Mouse (Mus musculus) mesoderm, embryonic 11.5 days (tissue): ENCODE measurements at regions not wholly inside any gene's neighbourhood (a gene's known extent, or its start where the extent isn't known, plus 50 kb on each side); places are given as distances from the start of the nearest gene placed in this dataset.

Experiments used
- DNase-seq: peaks from one replicate; pipeline ENCODE4 v3.0.0-alpha.2; 2012; ENCODE audit warnings: low read depth, low spot score

GRCm38 (mm10) chr17:51405059-51405458 lies 225.9 kb upstream of the Tbc1d5 start:
- DNase-seq = no peak

DNA sequence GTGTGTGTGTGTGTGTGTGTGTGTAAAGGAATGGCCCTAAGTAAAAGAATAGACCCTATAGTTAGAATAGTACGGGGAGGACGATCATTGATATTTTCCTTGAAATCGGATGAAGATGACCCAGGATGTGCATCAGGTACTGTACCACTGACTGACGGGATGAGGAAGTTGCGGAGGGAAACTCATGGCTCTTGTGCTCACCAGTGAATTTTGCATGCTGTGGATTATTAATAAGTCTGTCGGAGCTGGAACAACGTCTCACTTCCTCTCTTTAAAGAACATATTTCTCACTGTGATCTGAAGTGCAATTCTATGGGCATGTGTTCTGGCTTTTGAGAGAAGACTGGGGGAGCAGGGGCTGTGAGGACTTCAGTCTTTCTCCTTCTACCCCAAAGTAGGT lies 218.8 kb upstream of the Tbc1d5 start:
- no peak for DNase-seq

DNA sequence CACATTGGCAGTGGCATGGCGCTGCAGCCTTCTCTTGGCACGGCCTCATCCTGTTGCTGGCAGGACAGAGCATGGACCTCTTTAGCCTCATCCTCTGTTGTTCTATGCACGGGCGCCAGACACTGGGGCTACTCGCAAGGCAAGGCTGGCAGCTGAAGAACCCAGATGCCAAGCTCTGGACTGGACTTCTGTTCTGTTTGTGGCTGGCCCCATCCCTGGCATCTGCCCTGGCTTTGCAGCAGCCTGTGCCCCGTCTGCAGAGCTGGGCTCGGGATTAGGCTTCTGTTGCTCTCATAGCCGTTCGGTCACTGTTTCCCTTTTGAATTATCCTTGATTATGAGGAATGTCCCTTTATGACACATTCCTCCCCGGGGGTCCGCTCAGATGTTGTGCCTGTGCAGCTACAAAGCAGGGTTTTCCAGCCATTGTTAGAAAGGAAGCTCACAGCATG lies 214.6 kb upstream of the Tbc1d5 start:
- DNase-seq = peak; percentile 22

DNA sequence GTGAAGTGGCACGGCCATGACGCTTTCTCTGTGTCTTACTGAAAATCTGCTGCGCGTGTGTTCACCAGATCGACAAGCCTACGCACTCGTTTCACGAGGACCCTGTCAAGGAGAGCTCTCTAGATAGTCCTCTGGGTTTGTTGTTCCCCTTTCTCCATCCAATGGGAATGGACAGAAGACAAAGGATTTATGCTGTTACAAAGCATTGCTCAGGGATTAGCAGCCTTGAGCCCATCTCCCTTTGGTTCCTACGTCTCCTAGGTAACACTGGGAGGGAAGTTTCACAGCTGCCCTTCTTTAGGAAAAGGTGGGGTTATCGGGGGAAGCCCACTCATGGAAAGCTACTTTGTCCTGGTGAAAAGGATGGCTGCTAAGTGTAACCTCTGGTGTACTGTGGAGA lies 212.7 kb upstream of the Tbc1d5 start:
- DNase-seq = no peak

- no peak for DNase-seq
Observed at GRCm38 (mm10) chr17:51382552-51382951, 203.4 kb upstream of the Tbc1d5 start.

DNA sequence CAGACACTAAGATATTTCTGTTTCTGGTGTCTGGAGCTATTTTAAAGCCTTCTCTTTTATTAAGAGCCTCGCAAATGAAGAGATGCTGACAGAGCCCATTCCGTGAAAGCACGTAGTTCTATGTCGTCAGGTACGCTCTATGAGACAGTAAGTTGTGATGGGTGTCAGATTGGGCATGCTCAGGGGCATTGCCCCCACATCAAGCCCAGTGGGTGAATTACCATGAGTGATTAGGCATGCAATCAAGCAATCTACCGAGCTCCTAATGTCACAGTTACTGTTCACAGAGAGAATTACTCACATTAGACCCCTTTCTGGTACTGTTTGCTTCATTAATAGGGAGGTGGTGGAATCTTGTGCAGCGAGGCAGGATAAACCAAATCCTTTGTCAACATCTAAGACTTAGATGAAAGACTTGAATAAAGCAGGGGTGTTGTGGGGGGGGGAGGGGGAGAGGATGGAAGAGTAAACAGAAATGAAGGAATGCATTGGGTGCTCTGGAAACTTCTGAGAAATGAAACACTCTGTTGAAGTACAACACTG lies 192.9 kb upstream of the Tbc1d5 start:
- no peak for DNase-seq

DNA sequence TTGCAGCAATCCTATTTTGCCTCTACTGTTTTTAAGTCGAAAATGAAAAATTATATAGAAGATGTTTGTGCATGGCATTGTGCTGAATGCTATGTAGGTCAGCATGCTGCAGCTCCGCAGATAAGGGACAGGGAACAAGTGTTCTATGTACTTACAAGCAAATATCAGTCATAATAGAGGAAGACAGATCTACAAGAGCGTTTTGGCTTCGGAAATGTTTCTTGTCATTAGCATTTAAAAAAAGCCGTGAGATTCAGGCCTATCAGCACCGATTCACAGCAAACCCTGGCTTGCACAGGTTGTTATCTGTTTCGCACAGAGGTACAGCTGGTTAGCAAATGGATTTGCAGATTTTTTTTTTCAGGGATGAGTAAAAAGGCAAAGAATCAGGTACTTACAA lies 191.8 kb upstream of the Tbc1d5 start:
- DNase-seq = no peak

DNA sequence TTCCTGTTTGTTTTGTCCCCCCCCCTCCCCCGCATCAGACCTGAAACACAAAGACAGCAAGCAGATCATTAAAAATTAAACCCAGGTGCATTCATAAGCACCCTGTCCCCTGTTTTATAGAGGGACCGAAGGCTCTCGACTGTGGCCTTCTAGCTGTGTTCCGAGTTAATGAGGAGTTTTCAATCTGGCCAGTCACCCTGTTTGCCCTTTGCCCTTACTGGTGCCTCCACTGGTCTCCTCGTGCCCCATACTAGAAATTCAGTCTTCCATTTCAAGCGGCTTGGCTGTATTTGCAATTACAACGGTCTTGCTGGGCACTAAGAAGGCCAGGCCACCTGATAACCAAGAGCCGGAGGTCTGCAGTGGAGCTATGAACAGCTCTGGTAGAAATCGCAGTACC lies 190.9 kb upstream of the Tbc1d5 start:
- no peak for DNase-seq

- DNase-seq = no peak
Observed at GRCm38 (mm10) chr17:51362801-51363200, 183.6 kb upstream of the Tbc1d5 start.

DNA sequence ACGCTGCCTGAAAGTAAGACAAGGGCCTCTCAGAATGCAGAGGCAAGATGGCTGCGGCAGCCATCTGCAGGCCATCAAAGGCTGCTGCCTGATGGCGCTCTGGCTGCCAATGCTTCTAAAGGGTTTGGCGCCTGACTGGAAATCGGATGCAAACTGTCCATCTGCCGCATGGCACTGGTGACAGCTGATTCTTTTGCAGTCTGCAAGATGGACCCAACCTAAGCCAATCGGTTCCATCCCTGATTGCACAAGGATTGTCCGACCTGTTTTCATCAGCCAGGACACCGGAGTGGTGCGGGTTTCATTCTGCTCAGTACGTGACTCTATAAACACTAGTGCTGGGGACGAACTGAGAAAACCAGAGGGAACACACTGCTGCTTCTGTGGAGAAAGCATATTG lies 183.1 kb upstream of the Tbc1d5 start:
- DNase-seq = no peak

- DNase-seq = no peak
Observed at GRCm38 (mm10) chr17:51358362-51358739, 179.2 kb upstream of the Tbc1d5 start.

GRCm38 (mm10) chr17:51357690-51358361 lies 178.7 kb upstream of the Tbc1d5 start:
- DNase-seq = no peak

GRCm38 (mm10) chr17:51356447-51356846 lies 177.3 kb upstream of the Tbc1d5 start:
- DNase-seq = no peak

- no peak for DNase-seq
Observed at GRCm38 (mm10) chr17:51321868-51322267, 142.7 kb upstream of the Tbc1d5 start.

GRCm38 (mm10) chr17:51321025-51321424 lies 141.9 kb upstream of the Tbc1d5 start:
- DNase-seq = peak; percentile 5

GRCm38 (mm10) chr17:51304964-51305363 lies 125.8 kb upstream of the Tbc1d5 start:
- DNase-seq = no peak

DNA sequence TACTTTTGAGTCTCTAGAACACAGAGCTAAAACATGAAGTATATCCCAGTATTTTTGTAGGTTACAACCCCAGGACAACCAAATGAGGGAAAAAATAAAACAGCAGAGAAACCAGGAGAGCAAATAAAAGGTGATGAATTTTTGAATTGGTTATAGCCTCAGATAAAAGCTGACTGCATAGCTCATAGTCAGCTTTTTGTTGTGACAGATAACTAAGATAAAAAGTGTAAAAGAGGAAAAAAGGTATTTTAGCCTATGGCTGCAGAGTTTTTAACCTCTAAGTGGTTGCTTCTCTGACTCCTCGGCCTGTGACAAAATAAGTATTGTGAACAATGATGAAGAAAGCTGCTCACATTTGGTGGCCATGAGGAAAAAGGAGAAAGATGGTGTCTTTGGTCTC lies 111.6 kb upstream of the Tbc1d5 start:
- DNase-seq = no peak

DNA sequence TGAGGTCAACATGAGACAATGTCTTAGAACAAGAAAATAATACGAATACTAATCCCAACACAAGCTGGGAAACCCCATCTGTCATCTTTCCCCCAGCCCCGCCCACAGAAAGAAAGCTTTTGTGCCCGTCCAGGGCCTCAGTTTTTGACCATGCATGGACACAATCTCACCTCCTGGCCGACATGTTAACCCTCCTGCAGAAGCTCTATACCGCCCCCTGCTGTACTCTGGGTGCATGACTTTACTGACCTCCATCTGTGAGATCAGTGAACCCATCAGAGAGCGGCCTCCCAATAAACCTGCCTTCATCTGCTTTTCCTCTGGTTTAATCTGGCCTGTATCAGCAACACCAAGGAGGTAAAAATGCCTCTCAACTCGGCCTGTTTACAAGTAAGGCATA lies 109.6 kb upstream of the Tbc1d5 start:
- peak; percentile 18 for DNase-seq

GRCm38 (mm10) chr17:51287878-51288277 lies 108.7 kb upstream of the Tbc1d5 start:
- no peak for DNase-seq

GRCm38 (mm10) chr17:51285362-51285761 lies 106.2 kb upstream of the Tbc1d5 start:
- DNase-seq = no peak

- peak; percentile 7 for DNase-seq
Observed at GRCm38 (mm10) chr17:51278771-51279170, 99.6 kb upstream of the Tbc1d5 start.

- no peak for DNase-seq
Observed at GRCm38 (mm10) chr17:51278094-51278493, 98.9 kb upstream of the Tbc1d5 start.

DNA sequence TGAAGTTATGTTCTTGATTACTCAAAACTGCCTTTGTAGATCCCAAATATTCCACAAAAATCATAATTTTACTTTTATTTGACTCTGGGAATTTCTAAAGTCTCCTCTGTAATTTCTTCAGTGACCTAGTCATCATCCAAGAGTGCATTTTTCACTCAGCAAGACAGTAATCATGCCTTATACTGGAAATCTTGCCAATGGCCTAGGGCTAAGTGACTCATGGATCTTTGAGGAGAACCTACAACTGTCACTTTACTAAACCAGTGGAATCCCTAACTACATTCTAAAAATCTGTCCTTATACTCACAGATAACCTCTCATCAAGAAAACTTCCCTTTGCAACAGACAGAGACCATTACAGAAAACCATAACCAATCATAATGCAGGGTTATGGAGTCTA lies 98.0 kb upstream of the Tbc1d5 start:
- no peak for DNase-seq

DNA sequence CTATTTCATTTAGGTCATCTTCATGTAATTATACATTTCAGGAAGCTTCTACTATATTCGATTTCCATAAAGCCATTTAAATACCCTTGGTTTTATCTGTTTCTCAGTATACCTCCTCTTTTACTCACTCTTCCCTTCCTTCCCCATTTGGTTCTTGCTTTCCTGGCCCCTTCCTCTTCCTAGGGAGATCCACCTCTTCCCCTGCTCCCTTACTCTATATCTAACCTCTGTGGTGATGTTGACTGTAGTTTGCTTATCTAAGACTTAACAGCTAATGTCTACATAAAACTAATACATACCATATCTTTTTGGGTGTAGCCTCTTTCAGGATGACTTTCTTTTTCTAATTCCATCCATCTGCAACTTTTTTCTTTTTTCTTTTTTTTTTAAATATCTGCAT lies 92.9 kb upstream of the Tbc1d5 start:
- DNase-seq = no peak
